ENCODE assay signal across 13 mouse cellular contexts in genomic region chr15:101954187-101954586, GRCm38 (mm10). TPM values are rescaled to one million over a fixed set of nuclear protein-coding genes. Genes with fewer than 3 reads are reported as not detected.
"Had no signal": no experiment of that assay in that cellular context is flagged by ENCODE, and none has a peak within 500 bp of the region (broad histone marks: within the 10 kb centered on the region; RNA-seq: fewer than 3 reads in every experiment).

Gene Krt78, minus strand, starts transcription at chr15:101954287.

- H3K9me3 ChIP-seq: liver, embryonic 15.5 days; midbrain, embryonic 13.5 days had no signal

- DNase-seq: kidney, adult 8-10 months; kidney, postnatal 25 days; right cerebral cortex, adult 18-20 months; right cerebral cortex, postnatal 25 days; thymus, postnatal 36 days had no signal

- H3K9ac ChIP-seq: liver, embryonic 15.5 days; midbrain, embryonic 13.5 days had no signal

- H3K27me3 ChIP-seq: liver, embryonic 15.5 days; midbrain, embryonic 13.5 days had no signal

- ATAC-seq: intestine, embryonic 16.5 days; midbrain, embryonic 13.5 days had no signal

- H3K4me2 ChIP-seq: liver, embryonic 11.5 days; liver, embryonic 15.5 days; midbrain, embryonic 13.5 days had no signal

- H3K36me3 ChIP-seq: liver, embryonic 15.5 days; midbrain, embryonic 13.5 days had no signal

- H3K4me3 ChIP-seq: left cerebral cortex, adult 2 months; liver, embryonic 15.5 days; midbrain, embryonic 13.5 days had no signal

- H3K4me1 ChIP-seq: liver, embryonic 15.5 days; midbrain, embryonic 13.5 days had no signal

- H3K27ac ChIP-seq: left cerebral cortex, adult 2 months; liver, embryonic 15.5 days; midbrain, embryonic 13.5 days had no signal

RNA-seq across cellular contexts. Expression of gene Krt78, which starts in this region (rescaled TPM):
- polyA plus RNA-seq: limb, embryonic 11.5 days; liver, embryonic 11.5 days; liver, embryonic 15.5 days; midbrain, embryonic 13.5 days; midbrain, postnatal 0 days; neural tube, embryonic 14.5 days had no signal
